Mouse (Mus musculus) kidney, adult 18-20 months (tissue): ENCODE data around the gene Olfr509.
"Not testable (repeated sequence)": the region's sequence is repeated elsewhere in the genome, so short reads cannot be mapped to it uniquely, and the experiment has no call there.

Experiments used
- DNase-seq: peaks from one replicate; pipeline ENCODE4 v3.0.0; 2021

The Olfr509 gene

DNA sequence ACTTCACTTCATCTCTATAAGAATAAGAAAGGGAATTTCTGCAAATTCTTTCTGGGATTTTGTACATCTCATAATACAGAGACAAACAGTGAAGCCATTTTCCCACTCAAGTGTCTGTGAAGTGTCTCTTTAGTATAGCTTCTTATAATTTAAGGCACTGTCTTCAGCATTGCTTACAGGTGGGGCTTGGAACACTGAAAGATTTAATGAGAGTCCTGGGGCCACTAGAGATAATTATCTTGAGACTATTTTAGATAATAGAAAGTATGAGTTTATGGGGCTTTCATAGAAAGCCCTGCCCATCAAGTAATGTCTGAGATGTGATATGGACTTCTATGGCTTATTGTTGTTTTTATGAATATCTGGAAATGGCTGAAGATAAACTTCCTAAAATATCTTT is at the start of gene Olfr509:
Olfr509 (minus strand) TSS at position 101 of the 400 bp plus-strand sequence.
- no peak for DNase-seq

DNA sequence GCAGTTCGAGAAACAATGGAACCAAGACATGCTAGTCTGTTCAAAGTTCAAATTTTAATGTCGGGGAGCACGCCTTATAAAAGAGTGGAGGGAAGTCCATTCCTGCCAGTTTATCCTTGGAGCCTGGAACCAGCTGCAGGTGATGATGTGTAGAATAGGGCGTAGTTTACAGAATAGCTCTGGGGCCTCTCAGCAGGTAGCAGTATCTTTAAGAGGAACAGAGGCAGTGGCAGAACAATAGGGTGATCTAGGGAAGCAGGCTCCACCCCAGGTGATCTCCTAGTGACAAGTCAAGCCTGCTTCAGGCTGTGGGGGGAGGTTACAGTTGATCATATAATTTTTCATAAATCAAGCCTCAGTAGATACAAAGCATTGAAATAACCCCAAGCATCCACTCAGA is 27.2 kb upstream of the Olfr509 start:
- DNase-seq, result no peak

DNA sequence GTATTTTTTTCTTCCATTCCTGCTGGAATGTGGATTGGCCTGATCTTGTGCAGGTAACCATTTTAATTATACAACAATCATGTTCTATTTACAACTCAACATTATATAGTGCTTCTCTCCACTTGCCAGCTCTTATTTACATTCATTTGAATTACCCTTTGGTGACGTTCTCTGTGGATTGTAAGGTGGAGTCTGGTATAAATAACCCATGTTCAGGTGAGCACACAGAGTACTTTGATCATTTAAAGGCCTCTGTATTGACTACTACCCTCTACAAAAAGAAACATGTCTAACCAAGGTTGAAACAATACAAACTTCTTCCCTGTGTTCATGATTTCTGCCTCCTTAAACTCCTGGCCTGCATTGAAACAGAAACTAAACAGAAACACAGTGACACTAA is 19.4 kb upstream of the Olfr509 start:
- no peak for DNase-seq

GRCm38 (mm10) chr7:108666118-108666517 is 14.4 kb upstream of the Olfr509 start, which contains the start of gene Olfr510:
Olfr510 (plus strand) TSS chr7:108666418.
- DNase-seq, result no peak

DNA sequence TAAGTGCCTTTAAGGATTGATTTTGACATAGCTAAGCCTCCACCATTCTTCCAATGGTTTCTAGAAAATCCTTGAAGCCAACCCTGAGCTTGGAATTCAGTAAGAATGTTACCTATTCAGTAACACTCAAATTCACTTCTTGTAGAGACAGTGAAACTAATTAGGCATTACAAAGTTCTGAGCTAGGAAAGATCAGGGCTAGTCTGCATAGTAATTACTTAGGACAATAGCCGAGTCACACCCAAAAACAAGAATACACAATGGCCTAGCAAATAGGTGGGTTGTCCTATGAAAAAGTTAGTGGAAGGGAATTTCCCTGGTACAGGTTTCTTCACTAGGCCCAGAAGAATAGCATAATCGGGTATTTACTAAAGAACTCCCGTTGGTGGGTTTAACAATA is 10.7 kb upstream of the Olfr509 start:
- DNase-seq, result no peak

DNA sequence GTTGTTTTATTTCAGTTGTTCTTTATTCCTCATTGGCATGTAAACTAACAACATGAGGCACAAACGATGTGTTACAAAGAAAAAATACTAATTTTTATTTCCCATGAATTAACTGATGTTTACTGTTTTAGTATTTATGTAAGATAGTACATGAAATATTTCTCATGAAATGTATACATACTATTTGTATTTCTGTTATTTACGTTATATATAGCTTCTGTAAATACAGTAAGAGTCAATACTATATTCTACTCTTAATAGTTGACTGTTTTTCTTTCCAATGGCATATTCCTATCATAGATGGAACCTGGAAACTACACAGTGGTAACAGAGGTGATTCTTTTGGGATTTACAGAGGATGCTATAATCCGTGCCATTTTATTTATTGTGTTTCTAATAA is 22.0 kb downstream of the Olfr509 start, which contains the start of gene Olfr508:
Olfr508 (plus strand) TSS at position 301 of the 400 bp plus-strand sequence.
- no peak for DNase-seq

GRCm38 (mm10) chr7:108621514-108621913 is 30.2 kb downstream of the Olfr509 start, which contains the start of gene Olfr507:
Olfr507 (plus strand) TSS chr7:108621814.
- DNase-seq, result no peak

- DNase-seq, result not testable (repeated sequence)
Measured at GRCm38 (mm10) chr7:108616781-108617180, 34.9 kb downstream of the Olfr509 start.

DNA sequence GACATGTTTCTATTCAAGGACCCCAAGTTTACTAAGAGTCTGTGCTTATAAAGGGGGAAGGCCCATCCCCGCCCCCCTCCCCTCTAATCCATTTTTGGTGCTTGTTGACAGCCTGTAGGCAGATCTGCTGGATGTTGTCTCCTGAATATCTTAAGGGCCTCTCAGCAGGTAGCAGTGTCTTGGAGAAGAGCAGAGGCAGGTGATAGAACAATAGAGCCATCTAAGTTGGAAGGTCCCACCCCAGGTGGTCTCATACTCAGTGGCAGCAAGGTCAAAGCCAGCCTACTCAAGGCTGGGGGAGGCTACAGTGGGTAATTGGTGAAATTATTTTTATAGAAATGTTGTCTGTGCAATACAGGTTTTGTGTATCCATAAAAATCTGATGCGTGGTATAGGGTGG is 37.6 kb downstream of the Olfr509 start:
- no peak for DNase-seq

DNA sequence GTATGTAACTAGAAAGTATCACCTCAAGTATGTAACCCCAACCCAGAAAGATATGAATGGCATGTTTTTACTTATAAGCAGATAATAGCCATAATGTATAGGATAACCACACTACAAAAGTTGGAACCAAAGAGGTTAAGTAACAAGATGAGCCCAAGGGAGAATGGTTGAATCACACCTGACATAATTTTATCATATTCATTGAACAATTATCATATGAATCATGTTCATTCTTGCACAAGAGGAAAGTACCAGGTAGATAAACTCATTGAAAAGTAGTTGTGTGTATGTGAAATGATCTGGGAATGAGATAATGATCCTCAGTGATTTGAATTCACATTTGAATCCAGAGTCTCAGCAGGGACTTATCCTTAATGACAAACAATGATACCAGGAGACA is 41.2 kb downstream of the Olfr509 start, which contains the start of gene Olfr506:
Olfr506 (plus strand) TSS at position 301 of the 400 bp plus-strand sequence.
- DNase-seq, result no peak

- DNase-seq, result not testable (repeated sequence)
Measured at GRCm38 (mm10) chr7:108601916-108602315, 49.8 kb downstream of the Olfr509 start.
